Mouse (Mus musculus): ENCODE results near the gene March6.

Gene March6

DNA sequence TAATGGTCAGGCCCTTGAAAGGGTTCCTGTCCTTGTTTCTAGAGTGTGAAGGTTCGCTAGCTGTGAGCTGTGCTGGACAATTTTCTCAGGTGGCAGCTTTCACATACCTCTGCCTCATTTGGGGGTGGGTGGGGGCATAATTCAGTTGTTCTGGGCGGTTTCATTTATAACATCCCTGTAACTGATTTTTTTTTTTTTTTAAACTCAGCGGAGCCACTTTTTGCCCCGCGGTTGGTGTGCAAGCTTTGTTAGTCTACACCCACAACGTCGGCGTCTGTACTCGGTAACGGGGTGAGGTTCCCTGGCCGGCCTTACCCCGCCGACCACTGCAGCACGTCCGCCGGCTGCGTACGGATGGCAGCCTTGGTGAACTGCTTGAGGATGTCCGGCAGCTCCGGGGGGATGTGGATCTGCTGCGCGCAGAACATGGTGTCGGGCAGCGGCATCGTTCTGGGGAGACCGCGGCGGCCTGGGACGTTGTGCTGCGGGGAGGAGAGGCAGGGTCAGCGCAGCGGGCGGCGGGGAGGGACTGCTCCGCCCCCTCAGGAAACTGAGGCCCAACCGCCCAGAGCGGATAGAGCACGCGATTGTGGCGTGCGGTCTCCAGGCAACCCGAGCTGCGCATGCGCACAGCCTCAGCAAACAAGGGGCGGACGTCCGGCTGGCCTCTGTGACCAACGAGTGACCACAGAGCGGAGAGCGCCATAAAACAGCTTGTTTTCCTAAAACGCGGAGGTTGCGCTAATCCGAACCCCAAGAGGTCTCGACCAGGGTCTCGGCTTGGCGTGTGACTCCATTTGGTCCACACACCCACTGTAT is 77.5 kb downstream of the March6 start, which contains the start of gene Ropn1l:
TSS of gene Ropn1l (minus strand) at position 640 of the 819 bp plus-strand sequence.
- DNase-seq (ENCODE audit: low spot score in 2 of 2), result peak; percentile 74 to 86

DNA sequence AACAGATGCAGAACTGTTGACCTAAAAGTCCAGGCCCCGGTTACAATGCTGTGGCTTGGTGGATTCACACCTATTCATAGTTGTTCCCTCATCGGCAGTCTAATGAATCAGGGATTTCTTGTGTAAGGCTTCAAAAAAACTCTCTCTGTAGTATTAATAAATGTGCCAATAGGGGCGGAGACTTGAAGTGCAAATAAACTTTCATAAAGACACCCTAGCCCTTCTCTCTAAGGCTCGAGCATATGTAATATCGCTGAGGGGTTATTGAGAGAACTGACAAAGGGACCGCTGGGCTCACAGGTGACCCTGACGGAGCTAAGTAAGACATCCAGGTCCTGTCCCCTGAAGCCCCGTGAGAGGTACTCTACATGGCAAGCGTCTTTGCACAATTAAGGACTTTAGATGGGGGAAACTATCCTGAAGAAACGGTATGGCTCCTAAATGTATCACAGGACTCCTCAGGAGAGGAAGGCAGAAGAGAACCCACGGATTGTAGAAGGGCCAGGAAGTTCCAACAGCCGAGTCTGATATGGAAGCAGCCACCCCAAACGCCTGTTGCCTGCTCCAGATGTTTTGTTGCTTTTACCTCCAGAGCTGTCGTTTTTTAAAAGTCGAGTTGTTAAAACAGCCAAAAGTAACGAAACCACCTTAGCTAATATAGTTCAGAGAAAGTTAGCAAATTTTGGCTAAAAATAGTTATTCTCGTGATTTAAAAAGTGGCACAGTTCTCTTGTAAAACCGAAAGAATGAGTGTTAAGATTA is 78.3 kb downstream of the March6 start:
- no peak for DNase-seq (ENCODE audit: low spot score in 2 of 2)

DNA sequence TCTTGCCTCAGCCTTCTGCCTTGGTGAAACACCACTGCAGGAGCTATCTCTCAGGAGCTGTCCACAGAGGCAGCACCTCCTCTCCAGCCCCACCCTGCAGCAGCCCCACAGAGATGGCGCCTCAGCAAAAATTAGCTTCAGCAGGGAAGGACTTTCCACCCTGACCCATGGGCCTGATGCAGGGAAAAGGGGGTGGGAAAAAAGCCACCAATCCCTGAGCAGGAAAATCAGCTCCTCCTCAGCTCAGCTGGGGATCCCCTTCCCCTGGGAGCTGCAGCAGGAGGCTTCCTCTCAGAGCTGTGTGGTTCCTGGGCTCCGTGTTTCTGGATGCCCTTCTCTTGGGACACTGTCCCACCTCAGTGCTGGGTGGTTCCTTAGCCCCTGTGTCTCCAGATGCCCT is 81.1 kb downstream of the March6 start:
- DNase-seq (ENCODE audit: low spot score in 2 of 2), result no peak

DNA sequence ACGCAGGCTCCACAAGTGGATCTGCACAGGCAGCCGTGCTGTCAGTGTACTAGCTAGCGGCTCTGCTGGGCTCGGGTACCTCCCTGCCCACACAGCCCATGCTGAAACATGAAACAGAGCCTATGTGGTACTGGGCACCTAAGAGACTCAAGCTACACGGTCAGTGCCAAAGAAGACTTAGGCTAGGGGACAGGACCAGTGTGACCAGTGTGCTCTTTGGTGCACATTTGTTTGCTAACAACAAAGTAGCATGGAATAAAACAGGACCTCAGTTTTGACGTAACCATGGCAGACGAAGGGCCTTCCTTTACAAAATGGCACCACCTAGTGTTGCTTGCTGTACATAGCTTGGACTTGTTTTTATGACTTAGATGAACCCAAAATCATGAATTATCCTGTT is 83.7 kb downstream of the March6 start:
- peak in 1 of 2 experiments; percentile 34 for DNase-seq (ENCODE audit: low spot score in 2 of 2)

DNA sequence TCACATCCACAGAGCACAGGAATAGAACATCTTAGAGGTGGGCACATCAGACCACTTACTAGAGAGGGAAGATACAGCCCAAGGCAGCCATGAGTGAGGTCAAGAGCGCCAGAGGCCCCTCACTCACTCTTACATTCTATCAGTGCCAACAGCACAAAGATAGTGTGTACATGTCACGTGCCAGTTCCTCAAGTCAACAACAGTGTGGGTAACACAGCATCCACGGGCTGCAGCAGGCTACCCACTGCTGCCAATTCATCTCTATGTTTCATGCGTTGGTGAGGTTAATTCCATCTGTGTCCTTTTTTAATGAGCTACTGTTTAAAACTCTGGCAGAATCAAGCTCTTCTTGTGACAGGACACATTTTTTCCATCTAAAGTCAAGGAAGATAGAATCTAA is 88.2 kb downstream of the March6 start:
- no peak for DNase-seq (ENCODE audit: low spot score in 2 of 2)

DNA sequence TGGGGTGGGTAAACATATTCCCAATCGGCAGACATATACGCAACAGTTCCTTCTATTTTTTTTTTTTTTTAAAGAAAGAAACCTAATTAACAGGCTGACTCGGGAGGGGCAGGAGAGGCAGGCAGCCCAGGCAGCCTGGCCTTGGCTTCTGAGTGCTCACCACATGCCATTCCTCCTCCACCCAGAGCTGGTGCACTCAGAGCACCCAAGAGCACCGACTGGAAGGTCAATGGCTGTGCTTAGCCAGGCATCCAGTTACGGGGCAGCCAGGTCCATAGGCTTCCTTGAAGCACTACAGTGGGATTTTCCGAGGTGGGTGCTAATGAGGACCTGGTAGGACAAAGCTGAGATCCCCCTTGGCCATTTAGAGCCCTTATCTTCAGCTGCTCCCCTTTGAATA is 88.9 kb downstream of the March6 start:
- no peak for DNase-seq (ENCODE audit: low spot score in 2 of 2)

DNA sequence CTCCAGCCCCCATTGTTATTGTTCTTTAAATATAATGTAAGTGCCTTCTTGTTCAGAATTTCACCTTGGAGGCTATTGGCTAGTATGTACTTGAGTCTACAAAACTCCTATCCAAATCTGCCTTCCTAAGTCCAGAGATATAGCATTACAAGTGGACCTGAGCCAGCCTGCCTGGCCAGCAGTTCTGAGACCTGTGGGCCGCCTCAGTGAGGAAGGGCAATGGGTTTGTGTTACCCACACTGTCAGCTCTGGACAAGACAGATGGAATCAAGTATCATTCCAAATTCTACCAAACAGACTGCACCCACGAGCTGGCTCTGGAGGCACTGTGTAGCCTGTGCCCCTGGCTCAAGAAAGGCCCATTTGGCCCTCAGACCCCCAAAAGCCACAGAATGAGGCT is 94.0 kb downstream of the March6 start:
- DNase-seq (ENCODE audit: low spot score in 2 of 2), result no peak

DNA sequence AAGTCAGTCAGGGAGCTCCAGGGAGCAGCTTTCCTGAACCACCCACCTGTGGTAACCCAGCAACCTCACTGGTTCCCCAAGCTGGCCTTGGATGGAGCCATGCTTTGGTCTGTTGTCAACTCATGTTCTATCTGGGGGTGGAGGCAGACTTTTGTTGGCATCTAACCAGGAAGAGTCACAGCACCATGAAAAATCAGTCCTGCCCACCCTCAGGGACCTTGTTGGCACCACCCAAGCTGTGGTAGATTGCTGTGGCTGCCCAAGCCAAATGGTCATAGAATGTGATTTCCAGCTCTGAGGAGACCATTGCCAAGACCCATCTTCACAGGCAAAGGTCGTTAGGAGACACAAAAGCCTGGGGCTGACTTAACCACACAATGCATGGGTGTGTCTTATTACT is 94.8 kb downstream of the March6 start:
- no peak for DNase-seq (ENCODE audit: low spot score in 2 of 2)

DNA sequence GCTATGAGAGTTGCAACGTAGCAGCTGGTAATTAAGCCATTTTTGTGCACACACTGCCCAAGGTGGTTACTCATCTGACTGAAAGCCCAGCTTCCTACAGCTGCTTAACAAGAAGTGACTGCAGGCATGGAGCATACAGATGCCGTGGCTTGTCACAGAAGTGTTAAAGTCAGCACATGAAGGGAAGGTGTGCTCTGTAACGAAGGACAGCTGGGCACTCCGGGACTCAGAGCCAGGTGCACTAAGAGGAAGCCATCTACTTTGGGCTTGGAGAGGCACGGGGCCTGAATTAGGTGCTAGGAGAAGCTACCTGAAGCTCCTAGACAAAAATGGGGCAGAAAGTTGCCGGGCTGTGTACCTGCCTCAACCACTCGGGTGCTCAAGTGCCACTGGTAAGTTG is 97.1 kb downstream of the March6 start:
- DNase-seq (ENCODE audit: low spot score in 2 of 2), result no peak

DNA sequence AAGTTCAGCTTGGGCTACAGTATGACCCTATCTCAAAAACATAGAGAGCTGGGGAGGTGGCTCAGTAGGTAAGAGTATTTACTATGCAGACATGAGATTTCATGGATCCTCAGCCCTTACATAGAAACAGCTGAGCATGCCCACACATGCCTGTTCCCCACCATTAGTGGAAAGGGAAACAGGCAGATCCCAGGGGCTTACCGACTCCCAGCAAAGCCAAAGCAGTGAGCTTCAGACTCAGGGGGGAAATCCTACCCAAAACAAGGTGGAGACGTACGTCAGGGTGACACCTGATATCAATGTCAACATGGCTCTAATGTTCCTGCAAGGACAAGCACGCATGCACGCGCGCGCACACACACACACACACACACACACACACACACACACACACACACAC is 99.0 kb downstream of the March6 start:
- no peak for DNase-seq (ENCODE audit: low spot score in 2 of 2)

DNA sequence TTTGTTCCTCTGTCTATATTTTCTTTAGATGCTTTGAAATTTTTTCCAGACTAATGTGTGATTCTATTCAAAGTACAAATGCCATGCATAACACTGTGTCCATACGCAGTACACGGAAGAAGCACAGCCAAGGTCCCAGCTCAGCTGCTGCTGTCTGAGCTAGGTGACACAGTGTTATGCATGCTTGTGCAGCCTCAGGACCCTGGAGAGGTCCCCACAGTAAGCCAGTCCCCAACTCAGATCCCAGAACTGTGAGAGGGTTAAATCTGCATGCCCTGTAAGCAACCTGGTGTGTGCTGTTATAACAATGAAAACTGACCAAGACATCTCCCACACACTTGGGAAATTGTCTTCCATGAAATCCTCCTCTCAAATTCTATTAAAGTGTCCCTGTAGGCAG is 100.8 kb downstream of the March6 start:
- no peak for DNase-seq (ENCODE audit: low spot score in 2 of 2)

DNA sequence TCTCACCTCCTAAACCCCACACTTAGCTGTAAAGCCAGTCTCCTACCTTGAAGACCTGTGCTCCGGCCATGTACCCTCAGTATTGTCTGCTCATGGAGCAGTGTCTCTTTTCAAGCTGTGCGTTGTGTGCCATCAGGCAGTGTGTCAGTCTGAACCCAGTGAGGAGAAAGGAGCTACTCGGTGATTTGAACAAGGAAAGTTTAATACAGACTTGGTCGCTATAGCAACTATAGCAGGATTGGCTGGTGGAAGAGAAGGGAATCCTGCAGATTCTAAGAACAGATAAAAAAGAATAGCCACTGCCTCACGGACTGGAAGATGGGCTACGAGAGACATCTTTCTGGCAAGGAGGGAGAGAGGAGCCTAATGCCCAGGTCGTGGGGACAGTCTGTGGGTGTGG is 101.4 kb downstream of the March6 start:
- DNase-seq (ENCODE audit: low spot score in 2 of 2), result no peak

DNA sequence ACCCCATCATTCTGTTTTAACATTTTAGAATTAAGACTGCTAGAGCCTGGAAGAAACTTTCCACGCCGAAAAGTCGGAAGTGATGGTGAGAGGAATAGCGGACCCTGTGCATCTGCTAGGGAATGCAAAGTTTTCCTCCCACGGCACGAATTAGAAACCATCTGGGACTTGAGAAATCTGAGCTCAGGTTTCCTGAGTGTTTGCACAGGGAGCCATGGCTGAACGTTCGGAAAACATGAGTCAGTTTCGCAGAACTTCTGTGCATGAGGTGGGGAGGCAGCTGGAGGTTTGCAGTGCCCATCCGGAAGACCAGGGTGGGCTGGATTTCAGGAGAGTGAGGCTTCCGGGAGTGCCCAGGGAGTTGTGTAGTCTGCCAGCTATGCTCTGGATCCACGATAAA is 102.3 kb downstream of the March6 start:
- DNase-seq (ENCODE audit: low spot score in 2 of 2), result no peak

DNA sequence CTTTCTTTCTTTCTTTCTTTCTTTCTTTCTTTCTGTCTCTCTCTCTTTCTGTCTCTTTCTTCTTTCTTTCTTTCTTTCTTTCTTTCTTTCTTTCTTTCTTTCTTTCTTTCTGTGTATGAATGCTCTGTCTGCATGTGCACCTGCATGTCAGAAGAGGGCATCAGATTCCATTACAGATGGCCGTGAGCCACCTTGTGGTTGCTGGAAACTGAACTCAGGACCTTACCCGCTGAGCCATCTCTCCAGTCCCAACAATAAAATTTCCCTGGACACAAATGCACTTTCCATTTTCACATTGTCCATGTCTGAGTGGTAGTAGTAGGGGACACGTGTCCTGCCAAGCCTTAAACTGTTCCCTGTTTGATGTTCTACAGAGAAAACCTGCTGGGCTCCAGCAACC is 103.5 kb downstream of the March6 start:
- DNase-seq (ENCODE audit: low spot score in 2 of 2), result no peak

DNA sequence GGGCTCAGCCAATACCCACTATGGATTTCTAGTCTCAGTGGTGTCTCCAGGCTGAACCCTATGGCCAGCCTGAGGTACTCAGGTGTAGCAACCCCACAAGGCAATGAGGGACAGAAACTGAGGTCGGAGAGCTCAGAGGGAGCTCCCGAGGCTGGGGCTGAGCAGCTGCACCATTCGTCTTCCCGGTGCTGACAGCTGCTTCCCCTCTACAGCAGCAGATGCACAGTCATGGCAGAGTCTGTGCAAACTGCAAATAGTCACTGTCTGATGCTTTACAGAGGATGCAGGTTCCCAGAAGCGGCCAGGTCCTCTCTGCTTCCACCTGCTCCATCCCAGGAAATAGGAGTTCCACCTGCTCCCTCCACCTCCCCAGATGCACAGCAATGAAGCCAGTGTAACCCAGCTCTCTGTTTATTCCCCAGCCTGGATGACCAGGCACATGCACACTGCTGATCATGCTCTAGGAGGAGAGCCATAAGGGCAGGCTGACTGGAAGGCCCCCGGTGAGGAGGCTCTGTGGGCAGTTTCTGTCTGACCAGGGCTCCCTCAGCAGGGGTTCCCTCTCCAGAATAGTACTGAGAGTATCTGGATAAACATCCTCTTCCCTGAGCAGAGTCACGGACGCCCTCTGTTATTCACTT is 104.7 kb downstream of the March6 start:
- no peak for DNase-seq (ENCODE audit: low spot score in 2 of 2)

DNA sequence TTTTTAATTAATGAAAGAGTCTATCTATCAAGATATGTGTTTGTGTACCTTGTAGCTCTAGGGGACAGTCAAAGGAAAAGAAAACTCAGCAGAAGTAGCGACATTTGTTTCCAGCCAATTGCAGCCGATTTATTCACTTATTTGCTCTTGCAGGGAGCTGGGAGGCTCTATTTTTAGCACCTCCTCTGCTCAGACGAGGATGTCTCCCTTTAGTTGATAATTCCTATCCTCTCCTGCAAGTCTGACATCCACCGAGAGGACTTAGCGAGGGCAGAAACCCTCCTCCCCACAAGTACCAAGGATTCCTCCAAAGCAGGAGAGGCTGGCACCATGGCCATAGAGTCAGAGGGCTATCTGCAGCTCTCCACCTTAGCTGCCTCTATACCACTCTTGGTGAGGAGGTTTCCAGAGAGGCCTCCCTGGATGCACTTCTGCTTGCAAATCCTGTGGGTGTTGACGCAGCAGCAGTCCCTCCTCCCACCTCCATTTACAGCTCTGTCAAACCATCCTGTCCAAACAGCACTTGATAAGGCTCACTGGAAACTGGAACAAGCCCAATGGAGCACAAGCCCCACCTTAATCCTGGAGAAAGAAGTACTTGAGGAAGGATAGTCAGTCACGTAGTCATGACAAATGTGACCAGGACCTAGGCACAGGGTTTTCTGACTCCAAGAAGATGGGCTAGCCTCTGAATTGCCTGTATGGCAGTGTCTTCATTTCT is 108.0 kb downstream of the March6 start:
- no peak for DNase-seq (ENCODE audit: low spot score in 2 of 2)

DNA sequence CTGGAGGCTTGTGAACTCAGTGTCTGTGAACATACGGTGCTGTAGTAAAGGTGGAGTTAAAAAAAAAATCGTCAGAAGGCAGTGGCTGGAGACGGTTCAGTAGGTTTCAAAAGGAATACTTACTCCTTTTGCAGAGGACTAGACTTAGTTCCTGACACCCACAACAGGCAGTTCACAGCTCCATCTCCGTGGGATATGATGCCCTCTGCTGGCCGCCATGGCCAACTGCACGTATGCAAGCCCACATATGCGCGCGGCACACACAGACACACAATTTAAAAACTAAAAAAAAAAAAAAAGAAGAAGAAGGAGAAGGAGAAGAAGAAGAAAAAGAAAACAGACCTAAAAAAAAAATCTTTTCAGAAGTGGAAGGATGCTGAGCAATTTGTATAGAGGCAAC is 111.8 kb downstream of the March6 start:
- DNase-seq (ENCODE audit: low spot score in 2 of 2), result peak in 1 of 2 experiments; percentile 36

DNA sequence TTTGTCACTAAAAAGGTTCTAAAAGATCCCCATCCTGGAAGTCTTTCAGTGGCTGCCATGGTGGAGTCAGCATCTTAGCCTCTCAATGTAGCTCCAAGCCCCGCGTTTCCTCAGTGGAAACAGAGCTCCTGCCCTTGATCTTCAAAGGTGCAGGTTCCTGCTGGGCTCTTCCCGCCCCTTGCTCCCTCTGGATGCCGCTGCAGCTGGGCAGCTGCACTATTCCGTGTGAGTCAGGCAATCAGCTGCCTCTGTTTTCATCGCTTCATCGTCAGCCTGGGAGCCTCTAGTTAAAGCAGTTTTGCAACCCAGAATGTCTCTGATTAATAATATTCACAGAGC is 112.2 kb downstream of the March6 start:
- no peak for DNase-seq (ENCODE audit: low spot score in 2 of 2)

DNA sequence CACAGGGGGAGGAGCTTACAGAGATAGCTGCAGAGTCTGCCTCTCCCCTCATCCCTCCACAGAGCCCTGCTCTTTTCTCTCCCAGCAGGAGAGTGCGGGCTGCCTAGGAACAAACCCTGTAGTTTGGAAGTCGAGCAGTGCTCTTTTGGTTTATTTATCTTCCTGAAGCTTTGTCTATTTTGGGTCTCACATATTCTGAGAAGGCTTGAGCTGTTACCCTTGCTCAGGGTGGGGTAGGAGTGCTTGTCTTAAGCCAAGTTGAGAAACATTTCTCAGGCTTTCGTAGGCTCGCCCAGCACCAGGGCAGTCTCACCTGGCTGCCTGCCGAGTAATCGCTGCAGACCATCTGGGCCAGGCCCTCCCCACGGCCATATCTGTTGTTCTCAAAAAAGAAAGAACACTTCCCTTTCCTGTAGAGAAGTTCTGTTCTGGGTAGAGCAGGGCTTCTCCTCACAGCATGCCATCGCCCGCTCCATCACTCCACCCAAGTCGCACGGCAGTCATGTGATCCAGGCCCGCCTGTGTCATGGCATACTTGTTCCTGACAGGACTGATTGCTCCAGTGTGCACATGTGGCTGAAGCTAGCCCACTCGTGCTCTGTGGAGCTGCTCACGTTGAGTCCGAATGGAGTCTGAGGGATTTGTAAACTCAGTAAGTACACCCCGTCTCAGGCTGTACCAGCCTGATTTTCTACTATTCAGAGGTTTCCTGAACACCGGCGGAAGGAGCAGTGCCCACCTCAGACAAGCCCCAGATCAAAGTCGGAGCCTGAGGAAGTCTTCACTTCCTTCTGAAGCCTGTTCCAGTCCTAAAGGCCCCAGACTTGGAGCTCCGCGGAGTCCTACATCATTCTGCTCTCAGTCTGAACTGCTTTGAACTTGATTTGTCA is 112.8 kb downstream of the March6 start:
- peak in 1 of 2 experiments; percentile 44 for DNase-seq (ENCODE audit: low spot score in 2 of 2)

DNA sequence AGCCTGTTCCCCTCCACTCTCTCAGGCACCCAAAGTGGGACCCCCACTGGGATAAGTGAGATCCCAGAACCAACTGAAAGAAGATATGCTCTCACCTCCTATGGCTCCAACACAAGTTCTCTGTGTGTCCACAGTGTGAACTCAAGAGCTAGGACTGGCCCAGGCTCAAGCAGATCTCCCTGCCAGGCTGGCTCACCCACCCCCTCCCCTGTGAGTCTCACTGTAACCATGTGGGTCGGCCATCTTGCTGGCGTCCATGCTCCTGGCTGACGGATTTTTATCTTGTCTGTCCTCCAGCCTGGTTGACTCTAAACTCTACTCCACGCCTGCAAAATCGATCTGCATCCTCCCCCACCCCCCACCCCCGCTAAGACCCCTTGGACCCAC is 113.5 kb downstream of the March6 start:
- peak in 1 of 2 experiments; percentile 12 for DNase-seq (ENCODE audit: low spot score in 2 of 2)

DNA sequence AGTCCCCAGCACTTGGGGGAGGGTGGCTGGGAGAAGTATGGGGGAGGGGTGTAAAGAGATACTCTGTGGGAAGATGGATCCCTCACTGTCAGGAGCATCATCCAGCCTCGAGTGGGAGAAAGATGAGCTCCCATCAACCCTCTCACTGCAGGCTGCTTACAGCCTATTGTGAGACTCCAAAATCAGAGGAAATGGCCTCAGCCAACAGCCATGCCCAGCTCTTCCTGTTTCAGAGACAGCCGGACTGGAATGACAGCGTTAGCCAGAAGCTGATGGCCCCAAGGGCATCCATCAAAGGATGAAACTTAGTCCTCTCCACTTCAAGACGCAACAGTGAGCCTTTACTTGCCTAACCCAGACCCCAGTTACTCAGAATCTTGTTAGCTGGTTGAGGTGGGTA is 115.7 kb downstream of the March6 start:
- DNase-seq (ENCODE audit: low spot score in 2 of 2), result no peak

Data from cerebellum, postnatal 4 days (tissue).